Mouse (Mus musculus) midbrain, embryonic 15.5 days (tissue): ENCODE results near the gene B4galt5. TPM values are rescaled to one million over a fixed set of nuclear protein-coding genes. Genes with fewer than 3 reads are reported as not detected.
A peak's percentile ranks its signal among the peaks of the same experiment; 100 is the strongest.

Source experiments
- ATAC-seq: fragments of 200-750 bp; cut with Nextera tagmentation; replicated peaks from 2 replicates; pipeline ENCODE4 v1.8.0; 2017; ENCODE audit warnings: moderate TSS enrichment
- H3K27ac ChIP-seq: fragments of 300-500 bp; sonication (generic); 2 replicates; pipeline ENCODE4 v1.5.1; 2015; ENCODE audit warnings: mild to moderate bottlenecking, inconsistent platforms
- H3K27me3 ChIP-seq: fragments of 300-500 bp; sonication (generic); replicated peaks from 2 replicates; pipeline ENCODE4 v1.6.1; 2015; ENCODE audit warnings: inconsistent platforms
- H3K36me3 ChIP-seq: fragments of 300-500 bp; sonication (generic); replicated peaks from 2 replicates; pipeline ENCODE4 v1.6.1; 2015; ENCODE audit warnings: inconsistent platforms
- H3K4me1 ChIP-seq: fragments of 300-500 bp; sonication (generic); 2 replicates; pipeline ENCODE4 v1.6.1; 2015; ENCODE audit warnings: inconsistent platforms
- H3K4me2 ChIP-seq: fragments of 300-500 bp; sonication (generic); 2 replicates; pipeline ENCODE4 v1.6.1; 2015; ENCODE audit warnings: inconsistent platforms, mild to moderate bottlenecking, moderate library complexity
- H3K4me3 ChIP-seq: fragments of 300-500 bp; sonication (generic); 2 replicates; pipeline ENCODE4 v1.5.1; 2015; ENCODE audit warnings: mild to moderate bottlenecking, inconsistent platforms
- H3K9ac ChIP-seq: fragments of 300-500 bp; sonication (generic); 2 replicates; pipeline ENCODE4 v1.6.1; 2015; ENCODE audit warnings: mild to moderate bottlenecking, inconsistent platforms
- H3K9me3 ChIP-seq: fragments of 300-500 bp; sonication (generic); 2 replicates; pipeline ENCODE4 v1.6.1; 2016; ENCODE audit warnings: inconsistent platforms
- WGBS: fragments of 180-500 bp; shearing (Covaris S2); methylation state at CpG from one replicate; pipeline ENCODE4 v1.1.7; 2015; ENCODE audit warnings: mixed read lengths; 5-methylcytosine and 5-hydroxymethylcytosine counted together
- polyA plus RNA-seq: library from polyadenylated mRNA; unstranded; fragments of >200 nt; fragmentation: Nextera tagmentation; extraction: Ambion mirVana; gene quantifications from 2 replicates; pipeline ENCODE4 v1.2.1, GENCODE M21; 2015

B4galt5 gene
- polyA plus RNA-seq, 1 experiment from 2014 or later, result 28.3 TPM

GRCm38 (mm10) chr2:167297985-167298384 lies 51.0 kb downstream of the B4galt5 start:
- Histone ChIP-seq H3K4me1 (no peaks in the 10 kb centered on the region), H3K27me3 (no peaks in the 10 kb centered on the region), H3K4me2 (no peak overlapping the region), H3K9ac (no peak overlapping the region), H3K9me3 (no peaks in the 10 kb centered on the region), H3K4me3 (no peak overlapping the region), H3K27ac (no peak overlapping the region), H3K36me3 (peaks cover 5% of the 10 kb centered on the region; the same call in 1 of the 2 replicates)
- WGBS, result 94% methylated on average over 11 of the region's 11 CpGs
- ATAC-seq, result no peak

DNA sequence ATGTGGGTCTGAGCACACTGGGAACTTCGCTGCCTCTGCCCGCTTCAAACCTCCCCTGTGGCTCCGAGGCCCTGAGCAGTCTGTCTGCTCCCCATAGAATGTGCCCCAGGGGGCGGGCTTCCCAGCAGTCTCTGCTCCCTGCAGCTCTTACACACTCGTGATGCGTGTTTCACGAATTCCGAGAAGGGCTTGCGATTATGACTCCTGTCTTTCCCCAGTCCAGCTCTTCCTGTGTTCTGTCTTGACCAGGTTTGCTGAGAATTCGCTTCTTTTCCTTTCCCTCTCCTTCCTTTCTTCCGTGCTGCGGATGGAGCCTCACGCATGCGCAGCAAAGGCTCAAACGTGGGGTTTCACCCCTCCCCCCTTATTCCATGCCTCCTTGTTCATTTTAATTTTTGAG lies 54.1 kb downstream of the B4galt5 start:
- Histone ChIP-seq H3K27me3 (no peaks in the 10 kb centered on the region), H3K4me2 (peak overlapping the region; percentile 14; the same call in 1 of the 2 replicates), H3K9me3 (no peaks in the 10 kb centered on the region), H3K4me1 (no peaks in the 10 kb centered on the region), H3K27ac (0 out of 2 replicates have a peak overlapping the region, but pooled peaks have one; percentile 2), H3K4me3 (peak overlapping the region; percentile 5; the same call in 1 of the 2 replicates), H3K9ac (no peak overlapping the region), H3K36me3 (peaks cover 5% of the 10 kb centered on the region; the same call in 1 of the 2 replicates)
- no peak for ATAC-seq
- 63% methylated on average over 15 of the region's 15 CpGs for WGBS

- Histone ChIP-seq H3K4me3 (no peak overlapping the region), H3K27me3 (no peaks in the 10 kb centered on the region), H3K9ac (no peak overlapping the region), H3K27ac (no peak overlapping the region), H3K9me3 (no peaks in the 10 kb centered on the region), H3K4me1 (no peaks in the 10 kb centered on the region), H3K36me3 (peaks cover 5% of the 10 kb centered on the region; the same call in 1 of the 2 replicates), H3K4me2 (no peak overlapping the region)
- WGBS, result 82% methylated on average over 7 of the region's 7 CpGs
- no peak for ATAC-seq
These were observed 54.8 kb downstream of the B4galt5 start for GRCm38 (mm10) chr2:167294216-167294615.

DNA sequence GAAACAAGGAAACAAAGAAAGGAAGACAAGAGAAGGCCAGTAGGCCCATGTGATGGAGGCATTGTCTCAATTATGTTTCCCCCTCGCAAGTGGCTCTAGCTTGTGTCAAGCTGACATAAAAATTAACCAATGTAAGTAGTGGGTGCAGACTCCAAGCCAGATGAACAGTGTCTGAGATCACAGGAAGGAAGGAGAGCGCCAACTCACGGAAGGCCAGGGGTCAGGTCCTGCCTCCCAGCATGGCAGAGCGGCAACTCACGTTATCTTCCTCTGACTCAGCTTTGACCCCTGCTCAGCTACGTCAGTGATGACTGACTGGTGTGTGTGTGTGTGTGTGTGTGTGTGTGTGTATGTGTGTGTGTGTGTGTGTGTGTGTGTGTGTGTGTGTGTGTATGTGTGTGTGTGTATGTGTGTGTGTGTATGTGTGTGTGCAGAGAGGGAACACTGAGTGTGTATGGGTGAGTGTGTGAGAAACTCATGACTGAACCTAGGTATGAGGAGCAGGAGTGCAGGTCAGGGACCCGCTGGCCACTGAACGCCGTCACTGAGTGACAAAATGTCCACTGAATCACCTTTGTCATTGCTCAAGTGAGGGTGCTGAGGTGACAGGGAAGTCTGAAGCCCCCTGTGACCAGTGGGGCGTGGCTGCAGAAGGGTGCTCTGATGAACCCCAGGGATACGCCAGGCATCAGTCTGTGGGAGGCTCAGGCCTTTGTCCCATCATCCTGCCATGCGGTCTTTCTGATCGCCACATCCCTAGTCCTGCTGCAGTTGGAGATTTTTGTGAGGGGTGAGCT lies 55.5 kb downstream of the B4galt5 start:
- ATAC-seq, result no peak
- Histone ChIP-seq H3K4me3 (no peak overlapping the region), H3K4me2 (no peak overlapping the region), H3K9me3 (no peaks in the 10 kb centered on the region), H3K36me3 (peaks cover under 1% of the 10 kb centered on the region; the same call in 1 of the 2 replicates), H3K9ac (no peak overlapping the region), H3K4me1 (no peaks in the 10 kb centered on the region), H3K27me3 (no peaks in the 10 kb centered on the region), H3K27ac (no peak overlapping the region)
- 75% methylated on average over 13 of the region's 13 CpGs for WGBS

DNA sequence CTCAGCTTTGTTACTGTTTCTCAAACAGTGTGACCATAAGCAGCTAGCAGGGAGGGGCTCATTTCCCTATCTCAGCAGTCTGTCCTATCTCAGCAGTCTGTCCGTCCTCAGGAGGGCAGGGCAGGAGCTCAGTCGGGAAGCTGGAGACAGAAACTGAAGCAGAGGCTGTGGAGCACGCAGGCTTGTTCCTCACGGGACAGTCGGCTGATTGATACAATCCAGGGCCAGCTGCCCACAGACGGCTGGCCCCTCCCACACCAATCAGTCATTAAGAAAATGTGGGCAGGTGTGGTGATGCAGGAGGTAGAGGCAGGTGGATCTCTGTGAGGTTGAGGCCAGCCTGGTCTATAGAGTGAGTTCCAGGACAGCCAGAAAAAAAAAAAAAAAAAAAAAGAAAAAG lies 56.1 kb downstream of the B4galt5 start:
- Histone ChIP-seq H3K27ac (no peak overlapping the region), H3K9ac (no peak overlapping the region), H3K36me3 (no peaks in the 10 kb centered on the region), H3K27me3 (no peaks in the 10 kb centered on the region), H3K9me3 (no peaks in the 10 kb centered on the region), H3K4me3 (no peak overlapping the region), H3K4me2 (no peak overlapping the region), H3K4me1 (no peaks in the 10 kb centered on the region)
- no peak for ATAC-seq
- 38% methylated on average over 6 of the region's 6 CpGs for WGBS

DNA sequence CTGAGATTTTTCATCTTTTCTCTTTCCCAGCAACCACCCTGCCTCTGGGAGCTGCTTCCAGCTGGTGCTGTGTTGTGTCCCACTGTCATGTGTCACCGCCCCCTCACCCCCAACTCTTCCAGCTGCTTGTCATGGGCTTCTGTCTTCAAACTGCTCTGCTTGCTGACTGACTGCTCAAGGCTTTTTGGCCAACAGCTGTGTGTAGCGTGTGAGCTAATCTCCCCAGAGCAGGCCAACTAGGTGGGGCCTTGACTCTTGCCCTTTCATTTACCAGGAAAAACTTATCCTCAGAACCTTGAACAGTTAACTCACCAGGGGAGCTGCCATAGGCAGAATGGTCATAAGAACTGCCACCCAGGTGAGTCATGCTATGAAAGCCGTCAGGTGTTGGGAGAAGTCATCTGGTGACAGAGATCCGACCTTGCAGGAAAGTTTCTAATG lies 56.8 kb downstream of the B4galt5 start:
- H3K36me3 ChIP-seq, result no peaks in the 10 kb centered on the region
- no peak overlapping the region for H3K9ac ChIP-seq
- no peak overlapping the region for H3K4me3 ChIP-seq
- H3K4me1 ChIP-seq, result no peaks in the 10 kb centered on the region
- no peak for ATAC-seq
- no peaks in the 10 kb centered on the region for H3K9me3 ChIP-seq
- no peak overlapping the region for H3K27ac ChIP-seq
- H3K27me3 ChIP-seq, result no peaks in the 10 kb centered on the region
- H3K4me2 ChIP-seq, result no peak overlapping the region
- 77% methylated on average over 4 of the region's 4 CpGs for WGBS

GRCm38 (mm10) chr2:167291656-167292055 lies 57.3 kb downstream of the B4galt5 start:
- no peaks in the 10 kb centered on the region for H3K9me3 ChIP-seq
- H3K27me3 ChIP-seq, result no peaks in the 10 kb centered on the region
- H3K27ac ChIP-seq, result no peak overlapping the region
- no peak overlapping the region for H3K4me2 ChIP-seq
- WGBS, result 92% methylated on average over 11 of the region's 11 CpGs
- ATAC-seq, result no peak
- no peaks in the 10 kb centered on the region for H3K36me3 ChIP-seq
- no peaks in the 10 kb centered on the region for H3K4me1 ChIP-seq
- no peak overlapping the region for H3K9ac ChIP-seq
- no peak overlapping the region for H3K4me3 ChIP-seq

DNA sequence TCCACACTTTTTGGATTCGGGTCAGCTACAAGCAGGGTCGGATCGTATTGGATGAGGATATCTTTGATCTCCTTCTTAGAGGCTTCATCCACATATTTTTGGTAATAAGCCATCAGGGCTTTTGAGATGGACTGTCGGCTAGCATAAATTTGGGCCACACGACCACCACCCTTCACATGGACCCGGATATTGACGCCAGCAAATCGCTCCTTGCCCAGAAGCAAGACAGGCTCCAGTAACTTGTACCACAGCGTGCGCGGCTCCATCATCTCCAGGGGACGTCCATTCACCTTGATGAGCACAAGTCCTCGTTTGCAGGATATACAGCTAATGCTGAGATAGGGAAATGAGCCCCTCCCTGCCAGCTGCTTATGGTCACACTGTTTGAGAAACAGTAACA lies 67.5 kb downstream of the B4galt5 start:
- WGBS, result 91% methylated on average over 13 of the region's 13 CpGs
- Histone ChIP-seq H3K27me3 (0 out of 2 replicates have a peak, but pooled peaks cover 4% of the 10 kb centered on the region), H3K4me1 (no peaks in the 10 kb centered on the region), H3K4me2 (no peak overlapping the region), H3K27ac (no peak overlapping the region), H3K9me3 (no peaks in the 10 kb centered on the region), H3K36me3 (no peaks in the 10 kb centered on the region), H3K9ac (no peak overlapping the region), H3K4me3 (no peak overlapping the region)
- ATAC-seq, result no peak

DNA sequence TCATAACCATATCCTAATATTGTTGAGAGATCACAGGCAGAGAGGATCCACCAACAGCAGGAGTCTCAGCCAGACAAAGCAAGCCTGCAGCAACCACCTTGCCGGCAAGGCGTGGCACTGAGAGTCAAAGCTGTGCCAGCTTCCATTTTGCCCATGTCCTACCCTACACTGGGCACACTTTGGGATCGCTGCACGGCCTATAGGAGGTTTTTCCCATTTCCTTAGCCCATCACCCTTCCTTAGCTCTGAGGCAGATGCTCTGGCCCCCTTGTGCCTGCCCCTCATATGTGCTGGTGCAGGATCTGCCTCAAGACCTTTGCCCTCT lies 68.0 kb downstream of the B4galt5 start:
- H3K27me3 ChIP-seq, result 0 out of 2 replicates have a peak, but pooled peaks cover 4% of the 10 kb centered on the region
- H3K27ac ChIP-seq, result no peak overlapping the region
- H3K36me3 ChIP-seq, result no peaks in the 10 kb centered on the region
- no peak overlapping the region for H3K4me2 ChIP-seq
- H3K9me3 ChIP-seq, result no peaks in the 10 kb centered on the region
- ATAC-seq, result peak; percentile 37; the same call in 1 of the 2 replicates
- no peak overlapping the region for H3K9ac ChIP-seq
- H3K4me3 ChIP-seq, result no peak overlapping the region
- 90% methylated on average over 4 of the region's 4 CpGs for WGBS
- no peaks in the 10 kb centered on the region for H3K4me1 ChIP-seq

DNA sequence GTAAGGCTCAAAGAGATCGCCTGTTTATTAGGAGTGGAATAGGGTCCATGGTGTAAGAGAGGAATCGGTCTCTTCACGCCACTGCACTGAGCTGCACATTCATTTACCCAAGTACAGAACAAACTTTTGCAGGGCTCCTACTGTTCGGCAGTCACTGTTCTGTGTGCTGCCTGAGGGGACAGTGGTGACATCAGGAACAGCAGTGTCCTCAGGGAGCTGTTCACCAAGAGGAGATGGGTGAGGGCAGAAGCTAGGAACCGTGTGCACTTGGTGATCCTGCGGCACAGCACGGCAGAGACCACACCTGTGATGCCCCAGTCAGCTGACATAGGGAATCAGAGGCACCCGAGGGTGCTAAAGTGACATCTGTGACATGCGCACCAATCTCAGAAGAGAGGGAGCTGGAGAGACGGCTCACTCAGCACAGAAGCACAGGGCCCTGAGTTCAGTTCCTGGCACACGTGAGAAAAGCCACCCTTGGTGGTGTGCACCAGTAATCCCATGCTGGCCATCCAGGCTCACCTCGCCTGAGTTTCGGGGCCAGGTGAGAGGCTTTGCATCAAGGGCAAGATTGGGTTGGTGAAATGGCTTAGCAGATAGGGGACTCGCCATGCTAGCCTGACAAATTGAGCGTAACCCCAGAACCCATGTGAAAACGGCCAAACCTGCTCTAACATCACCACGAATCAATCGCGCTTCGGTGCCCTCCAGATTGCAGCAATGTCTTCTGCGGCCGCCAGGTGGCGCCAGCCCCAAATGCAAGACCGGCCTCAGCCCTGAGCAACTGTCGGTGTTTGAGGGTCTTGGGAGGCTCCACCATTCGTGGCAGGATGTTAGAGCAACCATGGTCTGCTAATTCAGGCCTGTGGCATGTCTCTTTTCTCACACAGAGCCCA lies 68.6 kb downstream of the B4galt5 start:
- no peak overlapping the region for H3K27ac ChIP-seq
- 0 out of 2 replicates have a peak, but pooled peaks cover 4% of the 10 kb centered on the region for H3K27me3 ChIP-seq
- no peak overlapping the region for H3K4me2 ChIP-seq
- no peaks in the 10 kb centered on the region for H3K4me1 ChIP-seq
- H3K9me3 ChIP-seq, result no peaks in the 10 kb centered on the region
- peak; percentile 90 for ATAC-seq
- no peak overlapping the region for H3K9ac ChIP-seq
- 45% methylated on average over 26 of the region's 26 CpGs for WGBS
- H3K36me3 ChIP-seq, result no peaks in the 10 kb centered on the region
- H3K4me3 ChIP-seq, result 0 out of 2 replicates have a peak overlapping the region, but pooled peaks have one; percentile 1

DNA sequence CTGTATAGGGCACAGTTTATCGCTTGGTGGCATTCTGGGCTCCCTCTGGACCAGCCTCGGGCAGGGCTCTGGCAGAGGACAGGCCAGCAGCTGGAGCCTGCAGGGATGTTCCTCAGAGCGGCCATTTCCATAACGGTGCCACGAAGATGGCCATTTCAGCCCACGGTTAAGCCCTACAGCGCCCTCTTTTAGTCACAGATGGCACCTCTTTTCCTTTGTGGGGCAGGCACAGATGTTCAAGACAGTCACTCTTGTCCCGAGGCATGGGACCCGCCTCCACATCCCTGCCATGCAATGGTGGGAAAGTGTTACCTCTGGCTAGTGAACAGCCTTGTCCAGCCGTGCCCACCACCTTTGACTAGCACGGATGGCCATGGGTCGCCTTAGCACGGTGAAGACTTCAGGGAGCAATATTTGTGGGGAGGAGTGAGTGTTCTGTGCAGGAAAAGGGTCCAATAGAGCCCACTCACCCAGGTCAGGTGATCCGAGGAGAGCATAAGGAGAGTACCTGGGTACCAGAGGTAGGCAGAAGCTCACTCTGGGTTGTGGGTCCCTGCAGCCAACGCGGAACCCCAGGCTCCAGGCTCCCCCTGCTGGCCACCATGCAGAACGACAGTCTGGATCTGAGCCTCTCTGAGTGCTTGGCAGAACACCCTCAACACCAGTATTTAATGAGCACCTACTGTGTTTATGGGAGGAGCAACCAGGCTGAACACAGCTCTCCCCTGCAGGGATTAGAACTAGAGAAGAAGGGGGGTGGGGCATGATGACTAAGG lies 70.0 kb downstream of the B4galt5 start:
- Histone ChIP-seq H3K4me2 (no peak overlapping the region), H3K4me3 (no peak overlapping the region), H3K36me3 (no peaks in the 10 kb centered on the region), H3K4me1 (no peaks in the 10 kb centered on the region), H3K9me3 (no peaks in the 10 kb centered on the region), H3K9ac (no peak overlapping the region), H3K27ac (no peak overlapping the region), H3K27me3 (0 out of 2 replicates have a peak, but pooled peaks cover 4% of the 10 kb centered on the region)
- 58% methylated on average over 17 of the region's 17 CpGs for WGBS
- ATAC-seq, result 0 out of 2 replicates have a peak, but pooled peaks have one; percentile 42
